Mouse (Mus musculus) ES-E14 (cell line): ENCODE results near the gene Hnrnpa0. TPM values are rescaled to one million over a fixed set of nuclear protein-coding genes. Genes with fewer than 3 reads are reported as not detected.
A peak's percentile ranks its signal among the peaks of the same experiment; 100 is the strongest.

ENCODE experiments used
- DNase-seq: peaks from one replicate; pipeline ENCODE4 v3.0.0-alpha.2; 2013; ENCODE audit warnings: low read depth, low spot score
- H3K27ac ChIP-seq: 2 replicates; pipeline ENCODE4 v1.5.1; 2012; ENCODE audit warnings: low read depth, mild to moderate bottlenecking, low read length, moderate library complexity, mixed read lengths; ENCODE audit not compliant: poor library complexity, insufficient read depth, severe bottlenecking
- H3K36me3 ChIP-seq: 2 replicates; pipeline ENCODE4 v1.6.1; 2012; ENCODE audit warnings: mild to moderate bottlenecking, low read length, moderate library complexity, mixed read lengths; ENCODE audit not compliant: control insufficient read depth, poor library complexity, insufficient read depth, severe bottlenecking
- H3K4me1 ChIP-seq, 2 experiments: fragments of 150-350 bp in 1 of 2; sonication (generic) in 1 of 2; 2 replicates each; pipeline ENCODE4 v1.6.1; 2012; ENCODE audit warnings: low read length in 2 of 2, mild to moderate bottlenecking in 1 of 2, mixed read lengths in 1 of 2; ENCODE audit not compliant: control insufficient read depth in 2 of 2, insufficient read depth in 2 of 2, poor library complexity in 1 of 2
- H3K4me3 ChIP-seq, 2 experiments: fragments of 150-350 bp in 1 of 2; sonication (generic) in 1 of 2; 2 replicates each; pipeline ENCODE4 v1.5.1; 2012; ENCODE audit warnings: low read length in 2 of 2, low read depth in 1 of 2, mild to moderate bottlenecking in 1 of 2, mixed read lengths in 1 of 2; ENCODE audit not compliant: insufficient read depth in 1 of 2, poor library complexity in 1 of 2, severe bottlenecking in 1 of 2
- H3K9ac ChIP-seq: 2 replicates; pipeline ENCODE4 v1.6.1; 2012; ENCODE audit warnings: low read depth, mild to moderate bottlenecking, low read length, mixed read lengths; ENCODE audit not compliant: poor library complexity, insufficient read depth, severe bottlenecking
- H3K9me3 ChIP-seq: fragments of 150-350 bp; sonication (generic); 2 replicates; pipeline ENCODE4 v1.6.1; 2012; ENCODE audit warnings: low read depth, mild to moderate bottlenecking, low read length; ENCODE audit not compliant: control insufficient read depth, insufficient read depth
- CHD2 ChIP-seq: IDR thresholded peaks from 2 replicates; pipeline ENCODE4 v1.6.1; 2014; ENCODE audit warnings: mild to moderate bottlenecking, low read depth, low read length, inconsistent platforms
- HCFC1 ChIP-seq: IDR thresholded peaks from 2 replicates; pipeline ENCODE4 v1.6.1; 2012; ENCODE audit warnings: low read length, inconsistent platforms, borderline replicate concordance; ENCODE audit not compliant: insufficient read depth
- MAFK ChIP-seq: IDR thresholded peaks from 2 replicates; pipeline ENCODE4 v1.6.1; 2014; ENCODE audit warnings: mild to moderate bottlenecking, low read depth, low read length, inconsistent platforms; ENCODE audit not compliant: insufficient read depth
- ZC3H11A ChIP-seq: IDR thresholded peaks from 2 replicates; pipeline ENCODE4 v1.6.1; 2012; ENCODE audit warnings: low read depth, mild to moderate bottlenecking, inconsistent platforms, low read length, borderline replicate concordance
- ZNF384 ChIP-seq: IDR thresholded peaks from 2 replicates; pipeline ENCODE4 v1.6.1; 2012; ENCODE audit warnings: low read depth, low read length, inconsistent platforms
- in situ Hi-C, 2 experiments: fragments of 600-800 bp; cut with MboI; formaldehyde crosslinking; loops; one replicate each; pipeline ENCODE4 v1.15.1; 2025; ENCODE audit warnings: low sequenced_read_pairs in 2 of 2, inconsistent platforms in 1 of 2; ENCODE audit not compliant: unreplicated experiment in 2 of 2
- total RNA-seq: library from RNA; depleted of rRNA; stranded (reverse); fragments of 300-350 nt; gene quantifications from 2 replicates; pipeline ENCODE4 v1.2.3, GENCODE M21; 2012

Hnrnpa0 gene
- total RNA-seq, 1 experiment = 93.8 TPM

DNA sequence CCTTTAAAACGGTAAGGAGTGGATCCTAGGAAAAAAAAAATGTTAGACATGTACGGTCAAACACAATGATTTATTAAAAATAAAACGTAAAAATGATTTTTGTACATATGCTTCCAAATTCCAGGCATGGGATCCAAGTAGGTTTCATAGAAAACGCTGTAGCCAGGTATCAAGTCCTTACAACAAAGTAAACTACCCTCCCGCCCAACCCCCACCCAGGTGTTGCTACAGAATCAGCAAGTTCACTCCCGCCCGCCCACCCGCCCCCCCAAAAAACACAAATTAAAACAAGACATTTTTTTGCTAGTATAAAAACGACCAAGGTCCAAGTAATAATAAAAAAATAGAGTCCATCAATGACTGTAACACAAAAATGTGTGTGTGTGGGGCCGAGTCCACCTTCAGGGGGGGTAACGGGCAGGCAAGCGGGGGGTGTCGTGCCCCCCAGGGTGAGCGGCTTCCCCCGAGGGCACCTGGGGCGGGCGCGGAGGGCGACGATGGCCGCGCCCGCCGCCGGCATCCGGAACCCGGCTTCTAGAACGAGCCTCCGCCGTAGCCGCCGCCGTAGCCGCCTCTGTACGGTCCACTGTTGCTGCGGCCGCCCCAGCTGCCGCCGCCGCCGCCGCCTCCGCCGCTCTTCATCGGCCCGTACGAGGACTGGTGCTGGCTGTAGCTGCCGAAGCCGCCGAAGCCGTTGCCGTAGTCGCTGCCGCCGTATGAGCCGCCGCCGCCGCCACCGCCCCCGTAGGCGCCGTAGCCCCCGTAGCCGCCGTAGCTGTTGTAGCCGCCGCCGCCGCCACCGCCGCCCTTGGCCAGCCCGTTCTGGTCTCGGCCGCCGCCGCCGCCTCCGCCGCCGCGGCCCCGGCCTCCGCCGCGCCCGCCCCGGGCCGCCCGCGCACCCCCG is 1.2 kb downstream of the Hnrnpa0 start:
- Histone ChIP-seq H3K4me1 (peaks cover 0 to 7% of the 10 kb centered on the region in 2 experiments; a peak in 1 of 4 replicates), H3K27ac (peak overlapping the region; percentile 94), H3K9ac (peak overlapping the region; percentile 97), H3K36me3 (peaks cover 10% of the 10 kb centered on the region), H3K9me3 (no peaks in the 10 kb centered on the region), H3K4me3 (peak overlapping the region; percentile 83 to 85)
- TF ChIP-seq ZNF384 = no peak
- TF ChIP-seq MAFK = no peak
- TF ChIP-seq CHD2 = no peak
- no peak for TF ChIP-seq ZC3H11A
- TF ChIP-seq HCFC1 = no peak
- in situ Hi-C loops = no loop called here
- no peak for DNase-seq

DNA sequence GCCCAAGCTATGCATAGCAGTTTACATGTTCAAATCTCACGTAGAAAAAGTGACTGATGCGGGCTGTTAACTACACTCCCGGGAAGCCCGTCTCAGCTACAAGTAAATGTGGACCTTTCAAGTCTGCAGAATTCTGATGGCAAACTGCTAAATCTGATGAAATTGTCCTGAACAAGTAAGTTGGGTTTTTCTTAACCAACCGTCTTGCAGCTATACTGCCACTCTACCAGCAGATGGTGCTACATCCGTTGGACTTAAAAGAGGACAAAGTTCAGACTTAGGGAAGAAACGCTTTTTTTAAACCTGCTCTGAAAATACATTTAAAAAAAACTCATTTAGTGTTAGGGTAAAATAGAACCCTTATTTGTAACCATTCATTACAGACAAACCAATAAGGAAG is 2.2 kb downstream of the Hnrnpa0 start:
- peak overlapping the region; percentile 66; the same call in 1 of the 2 replicates for H3K9ac ChIP-seq
- peaks cover 10% of the 10 kb centered on the region for H3K36me3 ChIP-seq
- TF ChIP-seq CHD2 (no peak), ZC3H11A (no peak), ZNF384 (peak; percentile 48; the same call in 1 of the 2 replicates)
- no peak overlapping the region for H3K27ac ChIP-seq
- H3K9me3 ChIP-seq = no peaks in the 10 kb centered on the region
- no peak for DNase-seq
- H3K4me1 ChIP-seq = peaks cover 0 to 4% of the 10 kb centered on the region in 2 experiments; a peak in 1 of 4 replicates
- in situ Hi-C loops = no loop called here
- H3K4me3 ChIP-seq = peak overlapping the region; percentile 64 to 77

DNA sequence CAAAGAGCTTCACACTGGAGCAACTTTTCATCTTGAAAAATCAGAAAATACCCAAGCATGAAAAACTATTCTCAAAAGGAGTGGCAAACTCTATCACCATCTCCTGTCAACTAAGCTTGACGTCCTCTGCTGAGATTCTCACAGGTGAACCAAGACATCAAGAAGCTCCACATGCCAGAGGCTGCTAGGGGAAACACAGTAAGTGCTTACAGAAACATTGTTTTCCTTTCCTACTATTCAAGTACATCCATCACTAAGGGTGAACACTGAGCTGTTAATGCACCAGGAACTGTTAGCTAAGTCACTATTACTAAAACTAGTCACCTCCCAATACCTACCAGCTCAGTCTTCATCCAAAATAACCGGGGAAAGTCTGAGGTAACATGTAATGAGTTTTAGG is 3.4 kb downstream of the Hnrnpa0 start:
- Histone ChIP-seq H3K4me1 (0 out of 4 replicates have a peak, but pooled peaks cover 0 to 2% of the 10 kb centered on the region in 2 experiments), H3K27ac (no peak overlapping the region), H3K9me3 (no peaks in the 10 kb centered on the region), H3K36me3 (peaks cover 10% of the 10 kb centered on the region), H3K9ac (no peak overlapping the region), H3K4me3 (no peak overlapping the region)
- TF ChIP-seq MAFK (no peak), ZNF384 (no peak), HCFC1 (no peak), ZC3H11A (no peak), CHD2 (no peak)
- DNase-seq = no peak
- in situ Hi-C loops = no loop called here

DNA sequence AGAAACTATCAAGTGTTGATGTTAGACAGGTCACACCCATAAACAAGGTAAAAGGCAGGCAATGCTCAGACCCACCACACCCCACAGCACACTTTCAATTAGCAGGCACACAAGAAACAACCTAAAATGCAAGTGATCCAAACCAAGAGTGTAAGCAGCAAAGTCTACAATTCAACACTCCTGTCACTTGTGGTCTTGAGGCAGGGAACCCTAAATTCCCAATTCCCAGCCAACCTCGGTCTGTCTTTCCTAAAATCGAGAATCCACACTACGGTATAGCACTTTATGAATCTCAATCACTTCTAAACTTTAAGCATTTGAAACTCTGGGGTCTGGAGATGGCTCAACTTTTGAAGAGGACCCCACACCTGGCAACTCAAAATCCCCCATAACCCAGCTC is 4.1 kb downstream of the Hnrnpa0 start:
- no peak for DNase-seq
- in situ Hi-C loops = no loop called here

More for the DNA sequence above, 4.1 kb downstream of the Hnrnpa0 start:
- H3K9me3 ChIP-seq = no peaks in the 10 kb centered on the region
- H3K36me3 ChIP-seq = peaks cover 10% of the 10 kb centered on the region
- TF ChIP-seq HCFC1 (no peak), ZNF384 (no peak), MAFK (no peak), ZC3H11A (no peak), CHD2 (no peak)
- H3K4me3 ChIP-seq = no peak overlapping the region
- no peak overlapping the region for H3K27ac ChIP-seq
- H3K9ac ChIP-seq = no peak overlapping the region
- H3K4me1 ChIP-seq = no peaks in the 10 kb centered on the region
